Mouse (Mus musculus) olfactory bulb, adult 2 months (tissue): ENCODE results near the gene Slc16a7. TPM values are rescaled to one million over a fixed set of nuclear protein-coding genes. Genes with fewer than 3 reads are reported as not detected.

Experiments
- H3K27ac ChIP-seq: fragments of 200-500 bp; 2 replicates; pipeline ENCODE4 v1.5.1; 2012; ENCODE audit warnings: low read depth, low read length; ENCODE audit not compliant: insufficient read depth
- H3K4me1 ChIP-seq: fragments of 200-500 bp; 2 replicates; pipeline ENCODE4 v1.6.1; 2012; ENCODE audit warnings: low read length; ENCODE audit not compliant: control insufficient read depth, insufficient read depth
- H3K4me3 ChIP-seq: fragments of 200-500 bp; 2 replicates; pipeline ENCODE4 v1.5.1; 2012; ENCODE audit warnings: mild to moderate bottlenecking, low read depth, low read length, moderate library complexity; ENCODE audit not compliant: insufficient read depth
- CTCF ChIP-seq: fragments of 200-500 bp; IDR thresholded peaks from 2 replicates; pipeline ENCODE4 v1.5.1; 2012; ENCODE audit warnings: low read depth, mild to moderate bottlenecking, low read length, moderate library complexity; ENCODE audit not compliant: insufficient read depth
- POLR2A ChIP-seq: fragments of 200-500 bp; IDR thresholded peaks from 2 replicates; pipeline ENCODE4 v1.6.1; 2012; ENCODE audit warnings: mild to moderate bottlenecking, low read depth, low read length, moderate library complexity; ENCODE audit not compliant: insufficient read depth
- WGBS: fragments of 180-500 bp; shearing (Covaris S2); methylation state at CpG from one replicate; pipeline ENCODE4 v1.1.7; 2018; 5-methylcytosine and 5-hydroxymethylcytosine counted together
- polyA plus RNA-seq: library from polyadenylated mRNA; stranded (reverse); fragments of >200 nt; gene quantifications from 2 replicates; pipeline ENCODE4 v1.2.4, GENCODE M21; 2012; ENCODE audit warnings: low replicate concordance; ENCODE audit not compliant: missing spikeins, insufficient read depth, insufficient read length

Slc16a7 gene
- polyA plus RNA-seq, 1 experiment, result not detected

DNA sequence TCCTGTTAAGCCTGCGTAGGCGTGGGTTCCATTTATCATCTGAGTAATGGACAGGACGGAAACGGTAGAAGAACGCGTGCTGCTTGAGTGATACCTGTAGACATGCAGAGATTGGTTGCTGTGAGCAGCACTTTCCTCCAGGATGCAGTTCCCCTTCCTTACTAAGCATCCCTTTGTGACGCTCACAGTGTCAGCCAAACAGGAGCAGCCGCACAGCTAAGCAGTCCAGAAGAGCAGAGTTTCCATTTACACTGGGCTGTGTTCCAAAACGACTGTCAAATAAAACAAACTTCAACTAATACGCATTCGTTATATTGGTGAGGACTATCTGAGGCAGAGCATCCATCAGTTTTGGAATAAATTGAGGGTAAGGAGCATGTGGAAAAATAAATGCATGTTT lies 17.8 kb downstream of the Slc16a7 start:
- Histone ChIP-seq H3K27ac (no peak overlapping the region), H3K4me1 (peaks cover 2% of the 10 kb centered on the region; the same call in 1 of the 2 replicates), H3K4me3 (no peak overlapping the region)
- TF ChIP-seq CTCF (no peak), POLR2A (no peak)
- WGBS, result 54% methylated on average over 11 of the region's 11 CpGs

DNA sequence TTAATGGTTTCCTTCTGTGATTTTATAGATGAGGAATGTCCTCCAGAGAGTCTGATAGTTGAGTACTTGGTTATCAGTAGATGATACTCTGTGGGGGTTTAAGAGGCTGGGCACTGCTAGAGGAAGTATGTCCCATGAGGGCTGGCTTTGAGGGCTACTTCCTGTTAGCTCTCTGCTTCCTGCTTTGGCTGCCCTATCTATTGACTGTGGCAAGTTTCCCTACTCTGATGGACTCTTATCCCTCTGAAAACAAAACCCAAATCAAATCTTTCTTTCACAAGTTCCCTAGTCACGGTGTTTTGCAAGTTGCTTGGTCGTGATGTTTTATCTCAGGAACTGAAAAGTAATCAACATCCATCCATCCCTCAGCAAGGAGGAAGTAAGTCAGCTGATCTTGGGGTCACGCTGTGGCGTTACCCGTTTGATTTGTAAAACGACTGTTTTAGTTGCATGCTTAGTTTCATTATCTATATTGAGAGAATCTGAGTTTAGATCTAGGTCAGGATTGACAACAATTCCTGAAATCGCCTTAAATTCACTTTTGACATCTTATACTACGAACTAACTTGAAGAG lies 19.1 kb downstream of the Slc16a7 start:
- WGBS, result 91% methylated on average over 8 of the region's 8 CpGs
- no peak overlapping the region for H3K27ac ChIP-seq
- H3K4me3 ChIP-seq, result no peak overlapping the region
- peaks cover 2% of the 10 kb centered on the region; the same call in 1 of the 2 replicates for H3K4me1 ChIP-seq
- TF ChIP-seq CTCF, result no peak
- no peak for TF ChIP-seq POLR2A

DNA sequence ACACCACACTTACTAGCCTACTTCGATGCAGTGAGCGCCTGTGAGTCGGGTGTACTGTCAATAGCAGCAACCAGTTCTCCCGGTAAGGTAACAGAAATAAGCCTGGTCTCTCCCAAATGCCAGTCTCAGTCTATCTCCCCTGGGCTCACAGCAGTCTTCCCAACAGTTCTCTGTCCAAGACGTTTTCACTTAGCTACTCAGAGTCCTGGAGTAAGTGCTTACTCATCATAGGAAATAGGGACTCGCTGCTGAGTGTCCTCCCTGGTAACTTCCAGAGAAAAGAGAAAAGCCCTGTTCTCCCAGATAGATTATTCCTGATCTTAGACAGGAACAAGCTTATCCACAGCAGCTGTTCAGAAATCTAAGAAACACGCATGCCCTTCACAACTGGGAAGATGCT lies 30.8 kb downstream of the Slc16a7 start:
- Histone ChIP-seq H3K4me3 (no peak overlapping the region), H3K4me1 (no peaks in the 10 kb centered on the region), H3K27ac (no peak overlapping the region)
- 91% methylated on average over 7 of the region's 7 CpGs for WGBS
- TF ChIP-seq CTCF (no peak), POLR2A (no peak)

DNA sequence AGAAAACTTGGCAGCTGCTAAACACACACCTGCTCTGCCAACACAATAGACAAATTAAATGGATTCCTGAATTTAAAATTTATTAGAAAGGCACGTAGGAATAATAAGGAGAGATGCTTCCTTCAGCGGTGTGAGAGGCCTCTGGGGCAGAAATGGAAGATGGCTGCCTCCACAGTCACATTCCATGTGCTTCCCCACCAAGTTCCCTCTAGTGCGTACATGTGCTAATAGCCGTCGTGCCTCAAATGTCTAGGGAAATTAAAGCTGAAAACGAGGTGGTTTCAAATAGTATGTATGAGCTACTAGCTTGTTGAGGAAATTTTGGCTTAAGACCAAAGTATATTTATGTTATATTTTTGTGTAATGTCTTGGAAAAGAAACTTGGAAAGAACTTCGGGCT lies 36.5 kb downstream of the Slc16a7 start:
- Histone ChIP-seq H3K27ac (no peak overlapping the region), H3K4me3 (no peak overlapping the region), H3K4me1 (no peaks in the 10 kb centered on the region)
- TF ChIP-seq POLR2A (no peak), CTCF (no peak)
- WGBS, result 72% methylated on average over 7 of the region's 7 CpGs

DNA sequence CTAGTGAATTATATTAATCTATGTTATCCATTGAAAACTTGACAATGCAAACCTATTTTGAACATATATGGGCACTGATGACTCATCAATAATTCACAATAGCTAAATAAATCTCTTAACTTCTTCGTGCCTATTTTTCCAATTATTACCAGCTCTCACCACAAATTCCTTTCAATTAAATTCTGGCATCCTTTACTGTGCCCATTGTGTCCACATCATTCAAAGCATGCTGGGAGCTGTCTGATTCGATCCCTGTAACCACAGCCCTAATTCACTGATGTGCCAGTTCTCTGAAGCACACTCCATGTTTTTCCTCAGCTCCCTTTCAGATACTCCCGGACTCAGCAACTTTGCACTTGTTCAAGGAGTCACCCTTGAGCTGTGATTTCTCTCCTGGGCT lies 41.1 kb downstream of the Slc16a7 start:
- Histone ChIP-seq H3K4me3 (no peak overlapping the region), H3K4me1 (no peaks in the 10 kb centered on the region), H3K27ac (no peak overlapping the region)
- 39% methylated on average over 3 of the region's 3 CpGs for WGBS
- TF ChIP-seq POLR2A (no peak), CTCF (no peak)

DNA sequence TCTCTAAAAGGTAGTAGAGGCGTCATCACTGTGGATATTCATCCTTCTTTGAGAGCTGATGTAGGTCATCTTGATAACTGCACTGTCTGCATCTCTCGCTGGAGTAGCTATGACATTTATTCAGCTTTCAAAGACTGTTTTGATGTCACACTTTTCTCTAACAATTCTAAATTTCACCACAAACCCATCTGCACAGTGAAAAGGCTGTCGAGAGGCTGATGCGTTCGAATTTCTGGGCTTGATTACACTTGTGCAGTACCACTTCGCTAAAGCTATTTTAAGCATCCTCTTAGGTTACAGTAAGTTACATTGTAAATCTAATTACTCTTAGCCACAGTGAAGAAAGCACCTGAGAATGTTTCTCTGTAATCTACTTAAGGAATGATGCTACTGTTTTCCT lies 42.1 kb downstream of the Slc16a7 start:
- WGBS, result 79% methylated on average over 6 of the region's 6 CpGs
- Histone ChIP-seq H3K27ac (no peak overlapping the region), H3K4me3 (no peak overlapping the region), H3K4me1 (no peaks in the 10 kb centered on the region)
- TF ChIP-seq CTCF, result no peak
- no peak for TF ChIP-seq POLR2A

DNA sequence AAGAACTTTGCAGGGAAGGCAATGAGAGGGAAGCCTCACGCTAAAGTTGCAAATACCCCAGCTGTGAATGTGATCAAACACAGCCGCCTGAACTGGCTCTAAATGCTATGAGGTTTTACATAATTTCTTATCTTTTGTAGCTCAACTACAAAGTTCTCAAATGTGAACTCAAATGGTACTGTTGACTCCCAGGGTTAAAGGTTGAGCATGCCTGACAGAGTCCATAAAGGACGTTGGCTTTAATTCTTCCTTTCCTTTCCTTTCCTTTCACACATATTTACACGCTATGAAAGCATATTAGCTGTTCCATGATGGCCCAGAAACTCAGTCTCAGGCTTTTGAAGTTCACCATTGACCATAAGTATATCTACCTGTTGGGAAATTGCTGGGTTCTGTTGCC lies 42.9 kb downstream of the Slc16a7 start:
- no peak overlapping the region for H3K4me3 ChIP-seq
- H3K27ac ChIP-seq, result no peak overlapping the region
- TF ChIP-seq CTCF (no peak), POLR2A (no peak)
- H3K4me1 ChIP-seq, result no peaks in the 10 kb centered on the region
- 87% methylated on average over 4 of the region's 4 CpGs for WGBS

DNA sequence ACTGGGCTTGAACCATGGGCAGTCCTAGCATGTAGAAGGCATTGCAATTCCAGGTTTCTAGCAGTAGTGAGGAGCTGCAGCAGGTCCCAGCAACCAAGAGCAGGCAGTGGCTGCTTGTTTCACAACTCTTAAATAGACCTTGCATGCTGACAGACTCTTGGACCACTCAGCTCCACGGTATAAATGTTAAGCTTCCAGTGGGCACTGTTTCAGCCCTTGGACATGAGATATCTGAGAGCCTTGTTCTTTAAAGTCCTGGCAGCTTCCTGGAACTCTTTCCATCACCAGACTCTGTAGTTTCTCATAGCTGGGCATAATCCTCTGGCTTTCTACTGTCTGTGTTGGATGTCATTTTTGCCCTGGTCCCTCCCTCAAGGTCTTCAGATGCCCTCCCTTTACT lies 43.7 kb downstream of the Slc16a7 start:
- no peaks in the 10 kb centered on the region for H3K4me1 ChIP-seq
- TF ChIP-seq POLR2A, result no peak
- TF ChIP-seq CTCF, result no peak
- 50% methylated on average over 1 of the region's 1 CpGs for WGBS
- no peak overlapping the region for H3K4me3 ChIP-seq
- H3K27ac ChIP-seq, result no peak overlapping the region

DNA sequence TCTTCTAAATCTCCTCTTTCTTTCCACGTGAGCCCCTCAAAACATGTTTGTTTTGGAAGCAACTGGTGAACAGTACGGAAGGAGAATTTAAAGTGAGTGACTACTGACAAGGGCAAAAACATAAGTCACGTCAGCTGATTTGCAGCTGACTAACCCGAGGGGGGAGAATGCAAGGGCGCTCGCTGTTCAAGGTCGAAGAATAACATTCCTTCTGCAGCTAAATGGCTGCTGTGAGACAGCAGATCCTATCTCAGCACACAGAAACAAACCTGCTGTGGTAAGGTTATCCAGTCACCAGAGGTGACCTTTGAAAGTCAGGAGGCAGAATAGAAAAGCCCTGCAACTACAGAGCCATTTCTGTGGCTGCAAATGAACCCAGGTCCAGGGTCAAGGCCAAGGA lies 47.1 kb downstream of the Slc16a7 start:
- Histone ChIP-seq H3K4me3 (no peak overlapping the region), H3K4me1 (no peaks in the 10 kb centered on the region), H3K27ac (no peak overlapping the region)
- WGBS, result 83% methylated on average over 7 of the region's 7 CpGs
- TF ChIP-seq CTCF (no peak), POLR2A (no peak)

DNA sequence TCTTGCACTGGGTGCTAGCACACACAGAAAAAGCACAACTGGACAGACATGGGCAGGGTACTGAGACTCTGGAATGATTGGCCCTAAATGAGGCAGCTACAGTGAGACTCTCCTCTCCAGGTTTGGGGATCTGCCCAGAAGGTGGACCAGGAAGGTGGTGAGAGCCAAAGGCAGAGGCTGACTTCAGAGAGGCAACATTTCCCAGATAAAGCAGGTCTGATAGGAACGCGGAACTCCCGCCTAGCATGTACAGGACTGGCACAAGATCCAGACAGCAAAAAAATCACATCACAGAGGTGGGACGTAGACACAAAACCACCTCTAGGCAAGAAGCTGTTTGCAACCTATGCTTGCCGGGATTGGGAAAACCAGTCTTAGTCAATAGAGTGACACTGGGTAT lies 55.5 kb downstream of the Slc16a7 start:
- no peak overlapping the region for H3K27ac ChIP-seq
- TF ChIP-seq CTCF (no peak), POLR2A (no peak)
- no peak overlapping the region for H3K4me3 ChIP-seq
- no peaks in the 10 kb centered on the region for H3K4me1 ChIP-seq
- 98% methylated on average over 5 of the region's 5 CpGs for WGBS
